In the genomic region with DNA sequence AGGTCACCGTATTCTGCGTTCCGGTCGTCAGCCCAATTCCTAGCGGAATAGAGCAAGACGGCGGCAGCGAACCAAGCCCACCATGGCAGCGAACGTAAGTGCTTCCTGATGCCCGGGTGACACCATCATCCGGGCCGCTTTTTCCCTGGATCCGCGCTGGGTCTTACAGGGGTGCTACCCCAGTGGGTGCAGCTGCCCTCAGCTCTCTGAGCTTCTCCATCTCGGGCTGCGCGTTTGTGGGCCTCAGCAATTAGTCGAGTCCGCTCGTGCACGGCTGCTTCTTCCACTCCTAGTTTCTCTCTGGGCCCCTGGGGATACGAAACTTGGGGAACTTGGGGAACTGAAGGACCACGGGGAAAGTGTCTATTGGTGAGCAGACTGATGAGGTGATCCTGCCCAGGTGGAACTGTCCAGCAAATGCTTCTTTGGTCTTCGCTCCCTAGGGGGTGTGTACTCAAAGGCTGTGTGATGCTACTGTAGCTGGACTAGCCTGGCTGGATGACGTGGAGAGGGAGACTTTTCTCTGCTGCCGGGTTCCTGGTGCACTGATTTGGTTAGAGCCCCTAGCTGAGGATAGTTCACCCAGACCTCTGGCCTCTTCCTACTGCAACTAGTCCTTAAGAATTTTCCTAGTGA, we compare ENCODE assay signal across 8 mouse cellular contexts. TPM values are rescaled to one million over a fixed set of nuclear protein-coding genes. Genes with fewer than 3 reads are reported as not detected.
DNase-seq lines count a peak whose midpoint lies in the region; ATAC-seq and TF ChIP-seq lines count a peak whose summit lies in the region.

No protein-coding gene starts in this region.

- H3K9me3 ChIP-seq in heart, embryonic 13.5 days, result no peaks in the 10 kb centered on the region
- no peaks in the 10 kb centered on the region for H3K9me3 ChIP-seq in lung, postnatal 0 days (ENCODE audit: low read length)

- peaks cover 22% of the 10 kb centered on the region for H3K4me1 ChIP-seq in heart, embryonic 13.5 days
- H3K4me1 ChIP-seq in lung, postnatal 0 days (ENCODE audit: insufficient read depth, low read depth, low read length), result peaks cover 7% of the 10 kb centered on the region

- 0 out of 2 replicates have a peak, but pooled peaks have one; percentile 2 for ATAC-seq in heart, embryonic 13.5 days (ENCODE audit: extremely low read depth, insufficient number of reproducible peaks, low FRiP score, low TSS enrichment)
- ATAC-seq in granulocyte monocyte progenitor cell, adult 5-6 weeks (replicated peaks; ENCODE audit: poor library complexity, severe bottlenecking), result peak; percentile 30
- peak; percentile 27 for ATAC-seq in lung, postnatal 0 days

- H3K4me3 ChIP-seq in heart, embryonic 13.5 days, result peak overlapping the region; percentile 83
- H3K4me3 ChIP-seq in lung, postnatal 0 days (ENCODE audit: low read depth, low read length), result peak overlapping the region; percentile 78

- H3K4me2 ChIP-seq in heart, embryonic 13.5 days, result peak overlapping the region; percentile 87
- peak overlapping the region; percentile 87 for H3K4me2 ChIP-seq in lung, postnatal 0 days (replicated peaks; ENCODE audit: low read depth, low read length)

- no peak for TF ChIP-seq EP300 in lung, postnatal 0 days (IDR thresholded peaks at IDR 0.05)

- no peak; the same call in 1 of the 2 replicates for TF ChIP-seq CTCF in lung, postnatal 0 days (IDR thresholded peaks at IDR 0.05)

- no peak for DNase-seq in heart, postnatal 10 days
- peak; percentile 69 for DNase-seq in R1 (ENCODE audit: low read depth, low spot score)
- DNase-seq in lung, postnatal 0 days (ENCODE audit: low spot score), result no peak
- no peak for DNase-seq in urinary bladder, postnatal 10 days (ENCODE audit: low spot score)
- DNase-seq in cerebellum, postnatal 10 days, result no peak
- no peak for DNase-seq in left cerebral cortex, adult 18-20 months (ENCODE audit: low spot score in 2 of 2)

- WGBS in heart, embryonic 13.5 days, result under 1% methylated on average over 27 of the region's 27 CpGs
- 0% methylated on average over 27 of the region's 27 CpGs for WGBS in lung, postnatal 0 days

- peak overlapping the region; percentile 90 for H3K9ac ChIP-seq in heart, embryonic 13.5 days
- peak overlapping the region; percentile 77 for H3K9ac ChIP-seq in lung, postnatal 0 days (replicated peaks; ENCODE audit: low read depth)

- intact Hi-C loops in heart, postnatal 10 days (cut with DNase I), result no loop called here

- peak overlapping the region; percentile 74 for H3K27ac ChIP-seq in heart, embryonic 13.5 days (replicated peaks)
- H3K27ac ChIP-seq in lung, postnatal 0 days (ENCODE audit: low read length), result peak overlapping the region; percentile 87

- peaks cover 40% of the 10 kb centered on the region for H3K36me3 ChIP-seq in heart, embryonic 13.5 days
- peaks cover 13% of the 10 kb centered on the region for H3K36me3 ChIP-seq in lung, postnatal 0 days (ENCODE audit: insufficient read depth, low read length)

- H3K27me3 ChIP-seq in heart, embryonic 13.5 days (replicated peaks), result no peaks in the 10 kb centered on the region
- no peaks in the 10 kb centered on the region for H3K27me3 ChIP-seq in lung, postnatal 0 days (replicated peaks; ENCODE audit: insufficient read depth, low read length)

RNA-seq across cellular contexts. Expression of gene Tmem43, which starts 0.4 kb away (rescaled TPM):
- polyA plus RNA-seq in heart, embryonic 13.5 days (2015; fragmentation: Nextera tagmentation; extraction: Ambion mirVana), result 26.7 and 28.1 TPM in 2 replicates
- 10 to 100 TPM; 27.0 to 28.4 TPM for total RNA-seq in heart, postnatal 10 days (2021)
- 63.2 and 76.0 TPM in 2 replicates for total RNA-seq in granulocyte monocyte progenitor cell, adult 5-6 weeks (2014; fragmentation: Nextera tagmentation)
- 59.3 and 77.7 TPM in 2 replicates for total RNA-seq in granulocyte monocyte progenitor cell, adult 5-6 weeks (2017)
- polyA plus RNA-seq in lung, postnatal 0 days (2015; fragmentation: Nextera tagmentation; extraction: Ambion mirVana), result 59.3 and 69.4 TPM in 2 replicates
- total RNA-seq in left cerebral cortex, adult 18-20 months (2021), result 10 to 100 TPM; 29.4 to 30.8 TPM

RNA-seq across cellular contexts. Expression of gene Chchd4, which starts 0.6 kb away (rescaled TPM):
- polyA plus RNA-seq in heart, embryonic 13.5 days (2015; fragmentation: Nextera tagmentation; extraction: Ambion mirVana), result 28.0 and 33.0 TPM in 2 replicates
- 10 to 100 TPM; 16.9 to 17.4 TPM for total RNA-seq in heart, postnatal 10 days (2021)
- 23.4 and 30.7 TPM in 2 replicates for total RNA-seq in granulocyte monocyte progenitor cell, adult 5-6 weeks (2014; fragmentation: Nextera tagmentation)
- 24.6 and 24.9 TPM in 2 replicates for total RNA-seq in granulocyte monocyte progenitor cell, adult 5-6 weeks (2017)
- polyA plus RNA-seq in lung, postnatal 0 days (2015; fragmentation: Nextera tagmentation; extraction: Ambion mirVana), result 16.3 and 16.5 TPM in 2 replicates
- 10 to 100 TPM; 21.3 to 22.2 TPM for total RNA-seq in left cerebral cortex, adult 18-20 months (2021)

RNA-seq across cellular contexts. Expression of gene Xpc, which starts 41.8 kb away (rescaled TPM):
- polyA plus RNA-seq in heart, embryonic 13.5 days (2015; fragmentation: Nextera tagmentation; extraction: Ambion mirVana), result 10.5 and 11.0 TPM in 2 replicates
- 10 to 100 TPM in 1 of 2 experiments, 1 to 10 TPM in 1; 9.9 to 11.4 TPM for total RNA-seq in heart, postnatal 10 days (2021)
- total RNA-seq in granulocyte monocyte progenitor cell, adult 5-6 weeks (2014; fragmentation: Nextera tagmentation), result 38.4 TPM in 2 replicates
- 63.3 and 64.4 TPM in 2 replicates for total RNA-seq in granulocyte monocyte progenitor cell, adult 5-6 weeks (2017)
- polyA plus RNA-seq in lung, postnatal 0 days (2015; fragmentation: Nextera tagmentation; extraction: Ambion mirVana), result 18.5 and 18.6 TPM in 2 replicates
- 10 to 100 TPM; 11.5 to 14.9 TPM for total RNA-seq in left cerebral cortex, adult 18-20 months (2021)

RNA-seq across cellular contexts. Expression of gene Lsm3, which starts 41.8 kb away (rescaled TPM):
- polyA plus RNA-seq in heart, embryonic 13.5 days (2015; fragmentation: Nextera tagmentation; extraction: Ambion mirVana), result 180 and 207 TPM in 2 replicates
- 10 to 100 TPM; 64.7 to 69.5 TPM for total RNA-seq in heart, postnatal 10 days (2021)
- 221 and 276 TPM in 2 replicates for total RNA-seq in granulocyte monocyte progenitor cell, adult 5-6 weeks (2014; fragmentation: Nextera tagmentation)
- total RNA-seq in granulocyte monocyte progenitor cell, adult 5-6 weeks (2017), result 454 and 490 TPM in 2 replicates
- polyA plus RNA-seq in lung, postnatal 0 days (2015; fragmentation: Nextera tagmentation; extraction: Ambion mirVana), result 94.1 and 101 TPM in 2 replicates
- total RNA-seq in left cerebral cortex, adult 18-20 months (2021), result 10 to 100 TPM; 34.9 to 40.0 TPM
